Mouse (Mus musculus) heart, postnatal 0 days (tissue): ENCODE measurements around the gene Shbg.

Experiments
- CTCF ChIP-seq: IDR thresholded peaks from 2 replicates; pipeline ENCODE4 v1.5.1; 2016; ENCODE audit warnings: antibody characterized with exemption, control low read depth, low read depth
- EP300 ChIP-seq: IDR thresholded peaks from 2 replicates; pipeline ENCODE4 v1.6.1; 2016; ENCODE audit warnings: antibody characterized with exemption, low read depth

GRCm38 (mm10) chr11:69585718-69586325, 31.9 kb downstream of the Shbg start:
- no peak for TF ChIP-seq CTCF
- TF ChIP-seq EP300, result no peak
